8 mouse cellular contexts compared by ENCODE assay signal in the genomic region with DNA sequence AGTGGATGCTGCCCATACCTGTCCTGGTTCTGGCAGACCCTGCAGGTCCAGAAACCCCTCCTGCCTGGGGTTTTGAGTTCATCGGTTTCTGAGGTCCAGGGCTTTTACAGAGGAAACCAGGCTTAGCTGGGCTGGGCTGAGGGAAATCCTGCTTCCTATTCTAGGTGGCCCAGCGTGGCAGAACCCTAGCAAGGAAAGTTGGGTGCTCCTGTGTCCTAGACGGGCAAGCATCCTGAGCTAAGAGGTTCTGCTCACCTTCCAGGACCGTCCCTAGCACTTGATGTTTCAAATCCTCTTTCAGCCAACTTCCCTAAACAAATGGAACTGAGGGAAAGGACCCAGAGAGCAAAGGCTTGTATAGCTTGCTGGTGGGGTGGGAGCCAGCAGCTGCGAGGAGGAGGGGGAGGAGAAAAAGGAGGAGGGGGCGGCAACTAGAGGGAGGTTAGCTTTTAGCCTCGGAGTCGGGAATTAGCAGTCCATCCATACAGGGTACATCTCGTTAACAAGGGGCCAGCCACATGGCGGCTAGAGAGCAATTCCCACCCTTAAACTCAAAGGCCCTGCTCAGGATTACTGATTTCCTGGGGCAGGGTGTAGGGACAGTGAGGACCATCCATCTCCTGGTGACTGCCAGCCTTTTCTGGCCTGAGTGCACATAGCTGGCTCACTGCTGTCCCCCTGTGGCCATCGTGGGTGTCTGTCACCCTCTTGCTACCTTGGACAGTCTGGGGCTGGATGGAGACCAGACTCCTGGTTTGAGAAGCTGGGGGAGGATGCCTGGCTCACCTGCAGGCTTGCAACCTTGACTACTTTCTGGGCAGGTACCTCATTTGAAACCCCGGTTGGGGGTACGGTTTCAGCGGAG. TPM values are rescaled to one million over a fixed set of nuclear protein-coding genes. Genes with fewer than 3 reads are reported as not detected.
A peak's percentile ranks its signal among the peaks of the same experiment; 100 is the strongest.
DNase-seq lines count a peak whose midpoint lies in the region; ATAC-seq and TF ChIP-seq lines count a peak whose summit lies in the region.

No protein-coding gene starts in this region.

- H3K27ac ChIP-seq in heart, embryonic 14.5 days (replicated peaks in 1 of 2; ENCODE audit: control insufficient read depth in 1 of 2, insufficient read depth in 1 of 2, low read depth in 2 of 2, low read length in 2 of 2), result no peak overlapping the region
- no peak overlapping the region for H3K27ac ChIP-seq in liver, embryonic 16.5 days (ENCODE audit: low read length)
- H3K27ac ChIP-seq in neural tube, embryonic 13.5 days (replicated peaks), result peak overlapping the region; percentile 97
- no peak overlapping the region for H3K27ac ChIP-seq in stomach, postnatal 0 days (replicated peaks)

- no peak overlapping the region; the same call in 1 of the 2 replicates for H3K9ac ChIP-seq in heart, embryonic 14.5 days (ENCODE audit: low read length)
- no peak overlapping the region for H3K9ac ChIP-seq in liver, embryonic 16.5 days (ENCODE audit: low read depth, low read length)
- H3K9ac ChIP-seq in neural tube, embryonic 13.5 days, result peak overlapping the region; percentile 76
- no peak overlapping the region for H3K9ac ChIP-seq in stomach, postnatal 0 days (ENCODE audit: low read length)

- peak overlapping the region; percentile 96; the same call in 1 of the 2 replicates for H3K4me2 ChIP-seq in heart, embryonic 14.5 days (ENCODE audit: low read length)
- H3K4me2 ChIP-seq in liver, embryonic 16.5 days (ENCODE audit: low read depth, low read length), result peak overlapping the region; percentile 99
- peak overlapping the region; percentile 75 for H3K4me2 ChIP-seq in neural tube, embryonic 13.5 days
- peak overlapping the region; percentile 97; the same call in 1 of the 2 replicates for H3K4me2 ChIP-seq in stomach, postnatal 0 days (replicated peaks; ENCODE audit: low read depth)

- peak; percentile 99 for TF ChIP-seq CTCF in stomach, postnatal 0 days (IDR thresholded peaks at IDR 0.05; ENCODE audit: low read depth)

- TF ChIP-seq EP300 in stomach, postnatal 0 days (optimal IDR thresholded peaks at IDR 0.05), result no peak

- peak; percentile 68 for ATAC-seq in erythroblast, adult 5-6 weeks (replicated peaks; ENCODE audit: low FRiP score, poor library complexity, severe bottlenecking)
- peak; percentile 16; the same call in 1 of the 2 replicates for ATAC-seq in heart, embryonic 14.5 days (ENCODE audit: insufficient number of reproducible peaks, insufficient read depth, low FRiP score, low read depth)
- ATAC-seq in liver, embryonic 16.5 days (ENCODE audit: low read depth), result peak; percentile 30
- peak; percentile 34 for ATAC-seq in neural tube, embryonic 13.5 days (ENCODE audit: low read depth)
- ATAC-seq in stomach, postnatal 0 days (ENCODE audit: low FRiP score, low TSS enrichment), result peak; percentile 30

- H3K27me3 ChIP-seq in heart, embryonic 14.5 days (ENCODE audit: control insufficient read depth, insufficient read depth, low read length), result no peaks in the 10 kb centered on the region
- no peaks in the 10 kb centered on the region for H3K27me3 ChIP-seq in liver, embryonic 16.5 days (ENCODE audit: control insufficient read depth, insufficient read depth, low read depth, low read length)
- H3K27me3 ChIP-seq in neural tube, embryonic 13.5 days, result no peaks in the 10 kb centered on the region
- no peaks in the 10 kb centered on the region for H3K27me3 ChIP-seq in stomach, postnatal 0 days (ENCODE audit: control insufficient read depth, insufficient read depth, low read length)

- H3K9me3 ChIP-seq in heart, embryonic 14.5 days (ENCODE audit: control insufficient read depth, low read length), result no peaks in the 10 kb centered on the region
- H3K9me3 ChIP-seq in liver, embryonic 16.5 days (replicated peaks; ENCODE audit: control insufficient read depth, low read length), result no peaks in the 10 kb centered on the region
- H3K9me3 ChIP-seq in neural tube, embryonic 13.5 days, result no peaks in the 10 kb centered on the region
- no peaks in the 10 kb centered on the region for H3K9me3 ChIP-seq in stomach, postnatal 0 days (ENCODE audit: control insufficient read depth, low read length)

- peak overlapping the region in 1 of 2 experiments; percentile 73; a peak in 1 of 4 replicates for H3K4me3 ChIP-seq in heart, embryonic 14.5 days (ENCODE audit: control insufficient read depth in 1 of 2, insufficient read depth in 1 of 2, low read depth in 1 of 2, low read length in 2 of 2)
- no peak overlapping the region for H3K4me3 ChIP-seq in liver, embryonic 16.5 days (ENCODE audit: low read depth, low read length)
- H3K4me3 ChIP-seq in neural tube, embryonic 13.5 days, result no peak overlapping the region
- H3K4me3 ChIP-seq in stomach, postnatal 0 days (ENCODE audit: low read depth, low read length), result no peak overlapping the region

- no peaks in the 10 kb centered on the region for H3K36me3 ChIP-seq in heart, embryonic 14.5 days (ENCODE audit: control insufficient read depth, insufficient read depth, low read length)
- no peaks in the 10 kb centered on the region for H3K36me3 ChIP-seq in liver, embryonic 16.5 days (ENCODE audit: control insufficient read depth, insufficient read depth)
- no peaks in the 10 kb centered on the region for H3K36me3 ChIP-seq in neural tube, embryonic 13.5 days
- H3K36me3 ChIP-seq in stomach, postnatal 0 days (ENCODE audit: control insufficient read depth, insufficient read depth, low read length), result no peaks in the 10 kb centered on the region

- DNase-seq in CD4-positive helper T cell, adult 2 months (ENCODE audit: low read depth, low spot score), result peak; percentile 77
- DNase-seq in brain, adult 2 months (ENCODE audit: low read depth, low spot score), result peak; percentile 96
- peak; percentile 90 for DNase-seq in kidney, postnatal 10 days
- DNase-seq in stomach, postnatal 0 days (ENCODE audit: low spot score), result peak; percentile 89

- peaks cover 42 to 74% of the 10 kb centered on the region in 2 experiments for H3K4me1 ChIP-seq in heart, embryonic 14.5 days (ENCODE audit: control insufficient read depth in 2 of 2, insufficient read depth in 2 of 2, low read length in 2 of 2)
- peaks cover 77% of the 10 kb centered on the region for H3K4me1 ChIP-seq in liver, embryonic 16.5 days (ENCODE audit: control insufficient read depth, low read depth, low read length)
- H3K4me1 ChIP-seq in neural tube, embryonic 13.5 days (replicated peaks), result peaks cover 90% of the 10 kb centered on the region
- peaks cover 18% of the 10 kb centered on the region for H3K4me1 ChIP-seq in stomach, postnatal 0 days (replicated peaks; ENCODE audit: control insufficient read depth, insufficient read depth)

- 26% methylated on average over 14 of the region's 14 CpGs for WGBS in heart, embryonic 14.5 days
- 19% methylated on average over 14 of the region's 14 CpGs for WGBS in liver, embryonic 16.5 days (ENCODE audit: insufficient replicate concordance)
- 6% methylated on average over 14 of the region's 14 CpGs for WGBS in neural tube, embryonic 13.5 days
- WGBS in stomach, postnatal 0 days, result 24% methylated on average over 14 of the region's 14 CpGs

RNA-seq across cellular contexts. Expression of gene Gins2, which starts 54.4 kb away (rescaled TPM):
- 13.3 and 32.0 TPM in 2 replicates for total RNA-seq in erythroblast, adult 5-6 weeks (2015; ENCODE audit: low replicate concordance)
- 4.3 and 14.3 TPM in 2 replicates for total RNA-seq in erythroblast, adult 5-6 weeks (2017; ENCODE audit: low replicate concordance)
- polyA plus RNA-seq in heart, embryonic 14.5 days (2014; fragmentation: Nextera tagmentation; extraction: Ambion mirVana), result 51.1 and 60.6 TPM in 2 replicates
- polyA plus RNA-seq in liver, embryonic 16.5 days (2015; fragmentation: Nextera tagmentation; extraction: Ambion mirVana), result 40.6 and 43.3 TPM in 2 replicates
- polyA plus RNA-seq in neural tube, embryonic 13.5 days (2015; fragmentation: Nextera tagmentation; extraction: Ambion mirVana), result 20.1 and 21.5 TPM in 2 replicates
- 31.0 and 35.5 TPM in 2 replicates for polyA plus RNA-seq in stomach, postnatal 0 days (2015; fragmentation: Nextera tagmentation; extraction: Ambion mirVana)

Comparison
In these comparisons a context has a peak if more than half of its experiments do, and no peak if none do; other contexts are left out.
1. ATAC-seq: peak in every context shown above with its lines; median percentile 68 in erythroblast, adult 5-6 weeks; 34 in neural tube, embryonic 13.5 days; 30 in liver, embryonic 16.5 days; 30 in stomach, postnatal 0 days; 16 in heart, embryonic 14.5 days.